8 mouse cellular contexts compared by ENCODE assay signal in genomic region chr1:58585373-58586170, GRCm38 (mm10). TPM values are rescaled to one million over a fixed set of nuclear protein-coding genes. Genes with fewer than 3 reads are reported as not detected.
DNase-seq lines count a peak whose midpoint lies in the region; ATAC-seq and TF ChIP-seq lines count a peak whose summit lies in the region.

No protein-coding gene starts in this region.

- peak overlapping the region; percentile 60 for H3K27ac ChIP-seq in kidney, adult 2 months (ENCODE audit: insufficient read depth, low read depth, low read length)
- H3K27ac ChIP-seq in heart, embryonic 15.5 days = peak overlapping the region; percentile 31
- peak overlapping the region; percentile 73; the same call in 1 of the 2 replicates for H3K27ac ChIP-seq in limb, embryonic 12.5 days
- peak overlapping the region; percentile 68 for H3K27ac ChIP-seq in midbrain, embryonic 15.5 days

- no peaks in the 10 kb centered on the region for H3K9me3 ChIP-seq in E14TG2a.4 (ENCODE audit: low read length)
- no peaks in the 10 kb centered on the region for H3K9me3 ChIP-seq in heart, embryonic 15.5 days (replicated peaks)
- H3K9me3 ChIP-seq in limb, embryonic 12.5 days = no peaks in the 10 kb centered on the region
- no peaks in the 10 kb centered on the region for H3K9me3 ChIP-seq in midbrain, embryonic 15.5 days

- H3K36me3 ChIP-seq in kidney, adult 2 months (ENCODE audit: control insufficient read depth, insufficient read depth, low read length) = no peaks in the 10 kb centered on the region
- H3K36me3 ChIP-seq in E14TG2a.4 (ENCODE audit: insufficient read depth, low read length) = no peaks in the 10 kb centered on the region
- H3K36me3 ChIP-seq in heart, embryonic 15.5 days = no peaks in the 10 kb centered on the region
- no peaks in the 10 kb centered on the region for H3K36me3 ChIP-seq in limb, embryonic 12.5 days
- H3K36me3 ChIP-seq in midbrain, embryonic 15.5 days (replicated peaks) = no peaks in the 10 kb centered on the region

- no peaks in the 10 kb centered on the region; the same call in 1 of the 2 replicates for H3K4me1 ChIP-seq in kidney, adult 2 months (ENCODE audit: control insufficient read depth, insufficient read depth, low read length)
- peaks cover 17% of the 10 kb centered on the region for H3K4me1 ChIP-seq in E14TG2a.4 (replicated peaks; ENCODE audit: low read depth, low read length)
- peaks cover 10% of the 10 kb centered on the region for H3K4me1 ChIP-seq in heart, embryonic 15.5 days (replicated peaks)
- H3K4me1 ChIP-seq in limb, embryonic 12.5 days (replicated peaks) = peaks cover 12% of the 10 kb centered on the region
- H3K4me1 ChIP-seq in midbrain, embryonic 15.5 days = peaks cover 16% of the 10 kb centered on the region

- no peak for TF ChIP-seq CTCF in kidney, adult 2 months (conservative IDR thresholded peaks at IDR 0.05; ENCODE audit: insufficient read depth, insufficient read length, low read depth, low read length)
- no peak for TF ChIP-seq CTCF in E14TG2a.4 (conservative IDR thresholded peaks at IDR 0.05; ENCODE audit: low read length)

- DNase-seq in kidney, adult 2 months = peak; percentile 29
- DNase-seq in kidney, adult 11 months = no peak
- peak; percentile 16 for DNase-seq in c-Kit-negative CD71-positive TER-119-positive erythroid progenitor cells, embryonic 14.5 days (ENCODE audit: low read depth, low spot score)
- DNase-seq in urinary bladder, postnatal 10 days (ENCODE audit: low spot score) = no peak

- TF ChIP-seq POLR2A in kidney, adult 2 months (IDR thresholded peaks at IDR 0.05; ENCODE audit: low read depth, low read length) = no peak

- peak overlapping the region; percentile 91 for H3K4me3 ChIP-seq in kidney, adult 2 months (ENCODE audit: insufficient read depth, low read depth, low read length)
- peak overlapping the region; percentile 95 for H3K4me3 ChIP-seq in E14TG2a.4 (replicated peaks; ENCODE audit: low read length)
- H3K4me3 ChIP-seq in heart, embryonic 15.5 days = peak overlapping the region; percentile 92
- H3K4me3 ChIP-seq in limb, embryonic 12.5 days (replicated peaks) = peak overlapping the region; percentile 86
- peak overlapping the region; percentile 83 for H3K4me3 ChIP-seq in midbrain, embryonic 15.5 days

- H3K4me2 ChIP-seq in heart, embryonic 15.5 days = peak overlapping the region; percentile 79
- peak overlapping the region; percentile 87 for H3K4me2 ChIP-seq in limb, embryonic 12.5 days
- peak overlapping the region; percentile 77 for H3K4me2 ChIP-seq in midbrain, embryonic 15.5 days

- 1% methylated on average over 36 of the region's 36 CpGs for WGBS in kidney, adult 2 months
- WGBS in heart, embryonic 15.5 days = 4% methylated on average over 36 of the region's 36 CpGs
- 7% methylated on average over 29 of the region's 36 CpGs for WGBS in limb, embryonic 12.5 days
- WGBS in midbrain, embryonic 15.5 days = 5% methylated on average over 36 of the region's 36 CpGs

- H3K27me3 ChIP-seq in kidney, adult 2 months (replicated peaks; ENCODE audit: control insufficient read depth, insufficient read depth, low read length) = no peaks in the 10 kb centered on the region
- H3K27me3 ChIP-seq in E14TG2a.4 (ENCODE audit: insufficient read depth, low read length) = no peaks in the 10 kb centered on the region
- H3K27me3 ChIP-seq in heart, embryonic 15.5 days = no peaks in the 10 kb centered on the region
- H3K27me3 ChIP-seq in limb, embryonic 12.5 days = no peaks in the 10 kb centered on the region
- no peaks in the 10 kb centered on the region for H3K27me3 ChIP-seq in midbrain, embryonic 15.5 days (replicated peaks)

- ATAC-seq in heart, embryonic 15.5 days (replicated peaks; ENCODE audit: insufficient number of reproducible peaks, insufficient read depth, low FRiP score, low read depth) = peak; percentile 23; the same call in 1 of the 2 replicates
- ATAC-seq in limb, embryonic 12.5 days (ENCODE audit: insufficient number of reproducible peaks, insufficient read depth, low FRiP score, low TSS enrichment, low read depth) = peak; percentile 60
- peak; percentile 92 for ATAC-seq in midbrain, embryonic 15.5 days (replicated peaks)

- H3K9ac ChIP-seq in heart, embryonic 15.5 days = peak overlapping the region; percentile 87
- peak overlapping the region; percentile 91 for H3K9ac ChIP-seq in limb, embryonic 12.5 days (replicated peaks)
- H3K9ac ChIP-seq in midbrain, embryonic 15.5 days = peak overlapping the region; percentile 73

RNA-seq across cellular contexts. Expression of gene Fam126b, which starts 0.6 kb away (rescaled TPM):
- polyA plus RNA-seq in kidney, adult 2 months (2012; rRNA removed) = 5.3 and 5.4 TPM in 2 replicates
- 3.9 and 4.6 TPM in 2 replicates for polyA plus RNA-seq in heart, embryonic 15.5 days (2015; fragmentation: Nextera tagmentation; extraction: Ambion mirVana)
- polyA plus RNA-seq in limb, embryonic 12.5 days (2016; fragmentation: Nextera tagmentation; extraction: Ambion mirVana) = 6.5 and 7.1 TPM in 2 replicates
- polyA plus RNA-seq in midbrain, embryonic 15.5 days (2015; fragmentation: Nextera tagmentation; extraction: Ambion mirVana) = 13.7 and 15.6 TPM in 2 replicates

RNA-seq across cellular contexts. Expression of gene Ndufb3, which starts 0.6 kb away (rescaled TPM):
- polyA plus RNA-seq in kidney, adult 2 months (2012; rRNA removed) = 116 and 197 TPM in 2 replicates
- 181 and 255 TPM in 2 replicates for polyA plus RNA-seq in heart, embryonic 15.5 days (2015; fragmentation: Nextera tagmentation; extraction: Ambion mirVana)
- 155 and 158 TPM in 2 replicates for polyA plus RNA-seq in limb, embryonic 12.5 days (2016; fragmentation: Nextera tagmentation; extraction: Ambion mirVana)
- polyA plus RNA-seq in midbrain, embryonic 15.5 days (2015; fragmentation: Nextera tagmentation; extraction: Ambion mirVana) = 147 and 170 TPM in 2 replicates

Comparison
In these comparisons a context has a peak if more than half of its experiments do, and no peak if none do; other contexts are left out.
1. DNase-seq: peak in kidney, adult 2 months (single experiment) and c-Kit-negative CD71-positive TER-119-positive erythroid progenitor cells, embryonic 14.5 days (single experiment); none in kidney, adult 11 months (single experiment) and urinary bladder, postnatal 10 days (single experiment).
2. ATAC-seq: peak in every context shown above with its lines; median percentile 92 in midbrain, embryonic 15.5 days; 60 in limb, embryonic 12.5 days; 23 in heart, embryonic 15.5 days.
3. Peak in every context shown above with its lines, with median percentiles within 50 percentile points of each other: H3K27ac ChIP-seq, H3K4me3 ChIP-seq, H3K4me2 ChIP-seq and H3K9ac ChIP-seq.